Mouse (Mus musculus): ENCODE measurements around the gene Ambp.

Gene Ambp

GRCm38 (mm10) chr4:63154699-63155098 lies at the start of gene Ambp:
Gene Ambp, minus strand, starts transcription at chr4:63154799.
- no peak for DNase-seq

- DNase-seq = no peak
These were observed 49.3 kb upstream of the Ambp start for GRCm38 (mm10) chr4:63203874-63204273.

- no peak for DNase-seq
These were observed 44.8 kb upstream of the Ambp start for GRCm38 (mm10) chr4:63199366-63199765.

GRCm38 (mm10) chr4:63194366-63194765 lies 39.8 kb upstream of the Ambp start:
- DNase-seq = no peak

- DNase-seq = no peak
These were observed 37.0 kb upstream of the Ambp start for GRCm38 (mm10) chr4:63191641-63192040.

- no peak for DNase-seq
These were observed 31.8 kb upstream of the Ambp start for GRCm38 (mm10) chr4:63186281-63186870.

- peak; percentile 43 for DNase-seq
These were observed 27.0 kb upstream of the Ambp start for GRCm38 (mm10) chr4:63181556-63181955.

- no peak for DNase-seq
These were observed 17.5 kb upstream of the Ambp start, which contains the start of gene Kif12 for GRCm38 (mm10) chr4:63171969-63172685. Gene Kif12, minus strand, starts transcription at chr4:63172131.

GRCm38 (mm10) chr4:63171122-63171521 lies 16.5 kb upstream of the Ambp start:
- no peak for DNase-seq

GRCm38 (mm10) chr4:63170061-63170460 lies 15.5 kb upstream of the Ambp start:
- DNase-seq = no peak

GRCm38 (mm10) chr4:63166323-63166722 lies 11.7 kb upstream of the Ambp start:
- DNase-seq = no peak

GRCm38 (mm10) chr4:63165636-63166035 lies 11.0 kb upstream of the Ambp start:
- no peak for DNase-seq

- peak; percentile 54 for DNase-seq
These were observed 4.5 kb upstream of the Ambp start for GRCm38 (mm10) chr4:63158961-63159592.

- no peak for DNase-seq
These were observed 3.6 kb upstream of the Ambp start for GRCm38 (mm10) chr4:63158192-63158591.

- no peak for DNase-seq
These were observed 2.4 kb upstream of the Ambp start for GRCm38 (mm10) chr4:63156726-63157634.

GRCm38 (mm10) chr4:63155596-63155995 lies 997 bp upstream of the Ambp start:
- no peak for DNase-seq

GRCm38 (mm10) chr4:63154028-63154427 lies 571 bp downstream of the Ambp start:
- DNase-seq = no peak

- no peak for DNase-seq
These were observed 3.5 kb downstream of the Ambp start for GRCm38 (mm10) chr4:63151127-63151526.

GRCm38 (mm10) chr4:63147268-63147667 lies 7.3 kb downstream of the Ambp start:
- DNase-seq = no peak

- DNase-seq = no peak
These were observed 24.5 kb downstream of the Ambp start for GRCm38 (mm10) chr4:63129891-63130624.

- DNase-seq = no peak
These were observed 29.6 kb downstream of the Ambp start for GRCm38 (mm10) chr4:63124861-63125466.

Measured in cerebellum, adult 11 months (tissue).